Mouse (Mus musculus): ENCODE results near the gene Cst9. TPM values are rescaled to one million over a fixed set of nuclear protein-coding genes. Genes with fewer than 3 reads are reported as not detected.

Cst9 gene
- total and polyA plus RNA-seq, 3 experiments: not detected

DNA sequence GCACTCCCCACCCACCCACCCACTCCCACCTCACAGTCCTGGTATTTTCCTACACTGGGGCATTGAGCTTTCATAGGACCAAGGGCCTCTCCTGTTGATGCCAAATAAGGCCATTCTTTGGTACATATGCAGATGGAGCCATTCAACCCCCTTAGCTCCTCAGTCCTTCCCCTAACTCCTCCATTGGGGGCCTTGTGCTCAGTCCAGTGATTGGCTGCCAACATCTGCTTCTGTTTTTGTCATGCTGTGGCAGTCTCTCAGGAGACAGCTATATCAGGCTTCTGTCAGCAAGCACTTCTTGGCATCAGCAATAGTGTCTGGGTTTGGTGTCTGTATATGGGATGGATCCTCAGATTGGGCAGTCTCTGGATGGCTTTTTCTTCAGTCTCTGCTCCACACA lies 49.8 kb downstream of the Cst9 start:
- H3K9ac ChIP-seq (ENCODE audit: control insufficient read depth, low read depth, low read length, poor library complexity, severe bottlenecking): no peak overlapping the region
- no peaks in the 10 kb centered on the region for H3K9me3 ChIP-seq (replicated peaks; ENCODE audit: insufficient read depth, low read length)
- DNase-seq (ENCODE audit: low read depth, low spot score): no peak
- no peak overlapping the region for H3K27ac ChIP-seq (ENCODE audit: control insufficient read depth, low read depth, low read length)
- peaks cover 0 to 2% of the 10 kb centered on the region in 2 experiments; a peak in 2 of 4 replicates for H3K27me3 ChIP-seq (ENCODE audit: control insufficient read depth in 1 of 2, insufficient read depth in 2 of 2, low read length in 2 of 2)
- no peaks in the 10 kb centered on the region for H3K36me3 ChIP-seq (ENCODE audit: control insufficient read depth in 1 of 2, insufficient read depth in 2 of 2, low read length in 2 of 2)
- H3K79me2 ChIP-seq (ENCODE audit: control insufficient read depth, insufficient read depth, low read length, poor library complexity): no peaks in the 10 kb centered on the region
- no peak for TF ChIP-seq MYB (IDR thresholded peaks at IDR 0.05; ENCODE audit: low read depth, low read length)
- no peak for TF ChIP-seq MAZ (IDR thresholded peaks at IDR 0.05; ENCODE audit: low read depth, low read length)
- no peak for TF ChIP-seq GABPA (IDR thresholded peaks at IDR 0.05; ENCODE audit: low read depth, low read length)
- no peak for TF ChIP-seq HCFC1 (IDR thresholded peaks at IDR 0.05; ENCODE audit: low read depth, low read length)
- TF ChIP-seq ZKSCAN1 (IDR thresholded peaks at IDR 0.05; ENCODE audit: low read depth, low read length): no peak
- TF ChIP-seq E2F4 (IDR thresholded peaks at IDR 0.05; ENCODE audit: borderline replicate concordance, low read depth, low read length): no peak
- no peak for TF ChIP-seq GATA1 (IDR thresholded peaks at IDR 0.05; ENCODE audit: low read depth, low read length)
- TF ChIP-seq ELF1 (IDR thresholded peaks at IDR 0.05; ENCODE audit: low read depth, low read length): no peak
- TF ChIP-seq JUND (IDR thresholded peaks at IDR 0.05; ENCODE audit: low read depth, low read length): no peak
- no peak for TF ChIP-seq SMC3 (IDR thresholded peaks at IDR 0.05; ENCODE audit: low read depth, low read length)
- TF ChIP-seq POLR2AphosphoS5 (IDR thresholded peaks at IDR 0.05; ENCODE audit: borderline replicate concordance, low read depth, low read length): no peak
- no peak for TF ChIP-seq USF1 (IDR thresholded peaks at IDR 0.05; ENCODE audit: low read depth, low read length)
- no peak for TF ChIP-seq MEF2A (IDR thresholded peaks at IDR 0.05; ENCODE audit: extremely low read depth, insufficient replicate concordance, low read depth, low read length, poor library complexity, severe bottlenecking)
- H3K4me3 ChIP-seq (ENCODE audit: control insufficient read depth in 1 of 2, insufficient read depth in 1 of 2, low read depth in 2 of 2, low read length in 2 of 2): no peak overlapping the region
- no peaks in the 10 kb centered on the region for H3K4me1 ChIP-seq (ENCODE audit: control insufficient read depth in 1 of 2, insufficient read depth in 2 of 2, low read length in 2 of 2)

Other genes with a start within 250 kb of the Cst9 start
- gene Nxt1, start 162.5 kb upstream of the Cst9 start, total RNA-seq (2012; rRNA removed): 99.5 and 104 TPM in 2 replicates
- gene Nxt1, start 162.5 kb upstream of the Cst9 start, polyA plus RNA-seq (2012; ENCODE audit: insufficient read depth in 1 of 2, insufficient read length in 2 of 2, low read depth in 1 of 2, low replicate concordance in 2 of 2, missing spikeins in 1 of 2): 10 to 100 TPM in 1 of 2 experiments, not detected in 1; 70.5 TPM
- 9.9 and 11.2 TPM in 2 replicates for gene Gzf1, start 154.1 kb upstream of the Cst9 start, total RNA-seq (2012; rRNA removed)
- 10 to 100 TPM in 1 of 2 experiments, not detected in 1; 17.7 TPM for gene Gzf1, start 154.1 kb upstream of the Cst9 start, polyA plus RNA-seq (2012; ENCODE audit: insufficient read depth in 1 of 2, insufficient read length in 2 of 2, low read depth in 1 of 2, low replicate concordance in 2 of 2, missing spikeins in 1 of 2)
- not detected in 2 replicates for gene Napb, start 102.7 kb upstream of the Cst9 start, total RNA-seq (2012; rRNA removed)
- gene Napb, start 102.7 kb upstream of the Cst9 start, polyA plus RNA-seq (2012; ENCODE audit: insufficient read depth in 1 of 2, insufficient read length in 2 of 2, low read depth in 1 of 2, low replicate concordance in 2 of 2, missing spikeins in 1 of 2): not detected
- not detected in 2 replicates for gene Cstl1, start 84.8 kb upstream of the Cst9 start, total RNA-seq (2012; rRNA removed)
- gene Cstl1, start 84.8 kb upstream of the Cst9 start, polyA plus RNA-seq (2012; ENCODE audit: insufficient read depth in 1 of 2, insufficient read length in 2 of 2, low read depth in 1 of 2, low replicate concordance in 2 of 2, missing spikeins in 1 of 2): not detected
- not detected in 2 replicates for gene Cst11, start 63.6 kb upstream of the Cst9 start, total RNA-seq (2012; rRNA removed)
- not detected for gene Cst11, start 63.6 kb upstream of the Cst9 start, polyA plus RNA-seq (2012; ENCODE audit: insufficient read depth in 1 of 2, insufficient read length in 2 of 2, low read depth in 1 of 2, low replicate concordance in 2 of 2, missing spikeins in 1 of 2)
- gene 8030411F24Rik, start 53.1 kb upstream of the Cst9 start, total RNA-seq (2012; rRNA removed): not detected in 2 replicates
- not detected for gene 8030411F24Rik, start 53.1 kb upstream of the Cst9 start, polyA plus RNA-seq (2012; ENCODE audit: insufficient read depth in 1 of 2, insufficient read length in 2 of 2, low read depth in 1 of 2, low replicate concordance in 2 of 2, missing spikeins in 1 of 2)
- gene Cst12, start 45.8 kb upstream of the Cst9 start, total RNA-seq (2012; rRNA removed): not detected in 2 replicates
- gene Cst12, start 45.8 kb upstream of the Cst9 start, polyA plus RNA-seq (2012; ENCODE audit: insufficient read depth in 1 of 2, insufficient read length in 2 of 2, low read depth in 1 of 2, low replicate concordance in 2 of 2, missing spikeins in 1 of 2): not detected
- not detected in 2 replicates for gene Cst8, start 36.4 kb upstream of the Cst9 start, total RNA-seq (2012; rRNA removed)
- gene Cst8, start 36.4 kb upstream of the Cst9 start, polyA plus RNA-seq (2012; ENCODE audit: insufficient read depth in 1 of 2, insufficient read length in 2 of 2, low read depth in 1 of 2, low replicate concordance in 2 of 2, missing spikeins in 1 of 2): not detected
- not detected in 2 replicates for gene Cst13, start 15.1 kb upstream of the Cst9 start, total RNA-seq (2012; rRNA removed)
- gene Cst13, start 15.1 kb upstream of the Cst9 start, polyA plus RNA-seq (2012; ENCODE audit: insufficient read depth in 1 of 2, insufficient read length in 2 of 2, low read depth in 1 of 2, low replicate concordance in 2 of 2, missing spikeins in 1 of 2): not detected
- not detected in 2 replicates for gene 9230104L09Rik, start 29.9 kb downstream of the Cst9 start, total RNA-seq (2012; rRNA removed)
- not detected for gene 9230104L09Rik, start 29.9 kb downstream of the Cst9 start, polyA plus RNA-seq (2012; ENCODE audit: insufficient read depth in 1 of 2, insufficient read length in 2 of 2, low read depth in 1 of 2, low replicate concordance in 2 of 2, missing spikeins in 1 of 2)
- gene Cst3, start 40.5 kb downstream of the Cst9 start, total RNA-seq (2012; rRNA removed): 104 and 114 TPM in 2 replicates
- gene Cst3, start 40.5 kb downstream of the Cst9 start, polyA plus RNA-seq (2012; ENCODE audit: insufficient read depth in 1 of 2, insufficient read length in 2 of 2, low read depth in 1 of 2, low replicate concordance in 2 of 2, missing spikeins in 1 of 2): 100 to 1,000 TPM in 1 of 2 experiments, not detected in 1; 122 TPM
- gene Gm1330, start 168.1 kb downstream of the Cst9 start, total RNA-seq (2012; rRNA removed): not detected in 2 replicates
- not detected for gene Gm1330, start 168.1 kb downstream of the Cst9 start, polyA plus RNA-seq (2012; ENCODE audit: insufficient read depth in 1 of 2, insufficient read length in 2 of 2, low read depth in 1 of 2, low replicate concordance in 2 of 2, missing spikeins in 1 of 2)
- gene Gm10750, start 182.1 kb downstream of the Cst9 start, total RNA-seq (2012; rRNA removed): not detected in 2 replicates
- not detected for gene Gm10750, start 182.1 kb downstream of the Cst9 start, polyA plus RNA-seq (2012; ENCODE audit: insufficient read depth in 1 of 2, insufficient read length in 2 of 2, low read depth in 1 of 2, low replicate concordance in 2 of 2, missing spikeins in 1 of 2)